Mouse (Mus musculus) liver, embryonic 14 days (tissue): ENCODE measurements around the gene Cypt15. TPM values are rescaled to one million over a fixed set of nuclear protein-coding genes. Genes with fewer than 3 reads are reported as not detected.

Source experiments
- polyA plus RNA-seq: library from polyadenylated mRNA; depleted of rRNA; stranded (reverse); fragments of >200 nt; gene quantifications from 2 replicates; pipeline ENCODE4 v1.2.3, GENCODE M21; 2012; rRNA removed

Gene Cypt15
- not detected in 2 replicates for polyA plus RNA-seq

DNA sequence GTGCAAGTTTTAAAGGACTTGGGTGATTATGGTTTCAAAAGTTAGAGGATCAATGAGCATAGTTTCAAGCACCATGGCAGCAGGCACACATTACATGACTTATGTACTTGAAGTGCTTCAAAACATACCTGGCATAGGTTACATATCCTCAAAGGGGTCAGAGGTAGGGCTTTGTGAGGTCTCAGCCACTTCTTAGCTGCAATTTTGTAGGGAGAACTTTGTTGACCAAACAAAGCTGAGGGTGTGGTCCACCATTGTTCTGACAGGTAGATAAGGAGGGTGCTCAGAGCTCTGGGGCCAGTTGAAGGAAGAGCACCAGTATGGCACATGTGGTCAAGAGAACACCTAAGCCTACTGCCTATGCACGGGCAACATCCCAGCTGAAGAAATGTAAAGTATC lies at the start of gene Cypt15:
Gene Cypt15, plus strand, starts transcription at position 301 of the 400 bp plus-strand sequence.

